Mouse (Mus musculus): ENCODE measurements around the gene Ap1b1. TPM values are rescaled to one million over a fixed set of nuclear protein-coding genes. Genes with fewer than 3 reads are reported as not detected.

Gene Ap1b1
- polyA plus RNA-seq, 1 experiment from 2014 or later: 54.8 TPM

DNA sequence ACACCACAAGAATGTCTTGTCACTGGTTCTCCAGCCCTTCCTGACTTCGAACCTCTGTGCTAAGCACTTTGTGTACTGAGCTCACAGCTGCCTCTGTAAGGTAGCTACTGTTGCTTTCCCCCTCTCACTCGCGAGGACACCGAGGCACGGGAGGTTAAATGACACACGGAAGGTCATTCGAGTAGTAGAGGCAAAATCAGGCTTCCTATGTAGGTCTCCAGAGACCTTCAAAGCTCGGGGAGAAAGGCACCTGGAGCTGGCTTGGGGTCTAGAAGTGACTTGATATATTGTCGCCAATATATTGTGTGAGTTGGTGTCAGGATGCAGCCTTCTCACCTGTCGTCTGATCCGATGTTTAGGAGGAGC is 846 bp downstream of the Ap1b1 start:
- WGBS: 56% methylated on average over 11 of the region's 11 CpGs
- no peak for ATAC-seq (ENCODE audit: insufficient number of reproducible peaks, insufficient read depth, low FRiP score, low TSS enrichment)
- peaks cover 5% of the 10 kb centered on the region; the same call in 1 of the 2 replicates for H3K36me3 ChIP-seq
- H3K4me2 ChIP-seq (replicated peaks): peak overlapping the region; percentile 90
- no peaks in the 10 kb centered on the region for H3K9me3 ChIP-seq
- H3K9ac ChIP-seq: peak overlapping the region; percentile 74
- H3K4me1 ChIP-seq: peaks cover 8% of the 10 kb centered on the region; the same call in 1 of the 2 replicates
- H3K27ac ChIP-seq: no peak overlapping the region
- no peaks in the 10 kb centered on the region for H3K27me3 ChIP-seq
- H3K4me3 ChIP-seq: peak overlapping the region; percentile 78

DNA sequence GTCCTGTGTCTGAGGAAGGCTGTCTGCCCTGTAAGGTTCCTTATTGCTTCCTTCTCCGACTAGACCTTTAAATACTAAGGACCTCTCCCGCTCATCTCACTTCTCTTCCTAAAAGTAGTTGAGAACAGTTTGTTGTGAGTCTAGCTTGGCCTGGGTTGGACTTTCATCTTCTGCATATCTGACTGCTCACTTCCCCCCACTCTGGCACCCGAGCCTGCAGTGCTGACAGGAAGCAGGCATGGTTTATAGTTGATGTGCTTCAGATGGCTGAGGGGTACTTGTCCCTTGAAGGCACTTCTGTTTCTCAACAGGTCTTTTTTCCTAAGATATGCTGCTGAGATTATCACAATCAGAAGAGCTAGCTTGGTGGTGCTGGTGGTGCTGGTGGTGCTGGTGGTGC is 2.6 kb downstream of the Ap1b1 start:
- Histone ChIP-seq H3K9ac (no peak overlapping the region), H3K4me3 (no peak overlapping the region), H3K27ac (no peak overlapping the region), H3K4me1 (peaks cover 8% of the 10 kb centered on the region; the same call in 1 of the 2 replicates), H3K27me3 (no peaks in the 10 kb centered on the region), H3K36me3 (peaks cover 5% of the 10 kb centered on the region; the same call in 1 of the 2 replicates), H3K4me2 (replicated peaks) (no peak overlapping the region), H3K9me3 (no peaks in the 10 kb centered on the region)
- ATAC-seq (ENCODE audit: insufficient number of reproducible peaks, insufficient read depth, low FRiP score, low TSS enrichment): no peak
- 81% methylated on average over 3 of the region's 3 CpGs for WGBS

DNA sequence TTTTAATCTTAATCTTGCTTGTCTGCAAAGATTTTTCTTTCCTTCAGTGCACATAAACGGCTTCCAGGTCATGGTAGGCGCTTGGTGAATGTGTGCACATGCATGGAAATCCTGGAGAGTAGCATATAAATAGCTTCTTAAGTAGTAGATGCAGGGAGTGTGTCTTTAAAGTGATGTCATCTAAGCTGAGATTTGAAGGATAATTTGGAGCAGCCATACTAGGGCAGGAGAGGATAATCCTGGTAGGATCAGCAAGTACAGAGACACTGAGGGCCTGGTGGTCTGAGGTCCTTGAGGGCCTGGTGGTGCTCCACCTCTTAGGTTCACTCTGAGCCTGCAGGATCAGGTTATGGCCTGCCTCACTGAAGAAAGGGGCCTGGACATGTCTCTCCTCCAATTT is 5.8 kb downstream of the Ap1b1 start:
- peaks cover 5% of the 10 kb centered on the region; the same call in 1 of the 2 replicates for H3K36me3 ChIP-seq
- WGBS: 85% methylated on average over 2 of the region's 2 CpGs
- no peak for ATAC-seq (ENCODE audit: insufficient number of reproducible peaks, insufficient read depth, low FRiP score, low TSS enrichment)

DNA sequence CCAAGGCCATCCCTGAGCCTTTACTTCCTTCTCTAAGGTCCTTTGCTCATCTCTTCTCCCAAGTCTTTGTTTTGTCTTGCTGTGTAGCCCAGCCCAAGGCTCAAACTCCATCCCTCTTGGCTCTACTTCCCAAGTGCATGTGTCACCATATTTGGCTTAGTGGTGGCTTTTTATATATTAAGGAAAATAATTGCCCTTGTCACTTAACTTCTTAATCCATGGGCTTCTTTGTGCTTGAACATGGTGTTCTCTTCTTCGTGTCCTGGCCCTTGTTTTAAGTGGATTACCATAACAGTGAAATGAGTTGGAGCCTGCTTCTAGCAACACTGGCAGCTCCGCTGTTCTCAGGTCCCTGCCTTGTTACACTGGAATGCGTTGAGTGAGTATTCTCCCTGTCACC is 9.1 kb downstream of the Ap1b1 start:
- Histone ChIP-seq H3K36me3 (0 out of 2 replicates have a peak, but pooled peaks cover 13% of the 10 kb centered on the region), H3K27ac (no peak overlapping the region), H3K4me2 (replicated peaks) (no peak overlapping the region), H3K9me3 (no peaks in the 10 kb centered on the region), H3K9ac (no peak overlapping the region), H3K4me3 (no peak overlapping the region), H3K4me1 (peaks cover 7% of the 10 kb centered on the region; the same call in 1 of the 2 replicates), H3K27me3 (no peaks in the 10 kb centered on the region)
- no peak for ATAC-seq (ENCODE audit: insufficient number of reproducible peaks, insufficient read depth, low FRiP score, low TSS enrichment)
- 88% methylated on average over 3 of the region's 3 CpGs for WGBS

More for the DNA sequence above, 5.8 kb downstream of the Ap1b1 start:
- H3K27ac ChIP-seq: no peak overlapping the region
- H3K4me1 ChIP-seq: peaks cover 4% of the 10 kb centered on the region; the same call in 1 of the 2 replicates
- no peak overlapping the region for H3K4me3 ChIP-seq
- H3K9me3 ChIP-seq: no peaks in the 10 kb centered on the region
- no peaks in the 10 kb centered on the region for H3K27me3 ChIP-seq
- H3K4me2 ChIP-seq (replicated peaks): no peak overlapping the region
- H3K9ac ChIP-seq: no peak overlapping the region

DNA sequence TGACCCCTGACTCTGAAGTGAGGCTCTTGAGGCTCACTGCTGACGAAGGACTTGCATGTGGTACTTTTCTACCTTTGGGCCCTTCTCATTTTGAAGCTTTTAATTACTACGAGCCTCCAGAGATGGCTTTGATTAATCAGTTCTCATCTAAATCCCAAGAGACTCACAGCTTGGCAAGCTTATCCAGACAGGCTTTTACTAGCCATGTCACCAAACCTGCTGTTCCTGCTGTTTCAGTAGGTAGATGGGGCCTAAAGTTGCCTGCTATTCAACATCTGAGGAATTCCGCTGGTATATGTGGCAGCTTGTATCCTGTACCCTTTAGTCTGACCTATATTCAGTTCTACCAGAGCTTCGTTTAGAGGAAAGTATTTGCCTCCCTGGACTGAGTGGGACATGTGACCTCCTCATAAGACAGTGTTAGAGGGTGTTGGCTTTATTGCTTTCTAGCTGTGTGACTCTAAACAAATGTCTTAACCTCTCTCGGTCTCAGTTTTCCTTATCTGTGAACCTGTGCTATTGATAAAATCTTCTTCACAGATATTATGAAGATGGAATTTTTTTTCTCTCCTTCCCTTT is 10.1 kb downstream of the Ap1b1 start:
- no peak overlapping the region for H3K4me2 ChIP-seq (replicated peaks)
- peaks cover 13% of the 10 kb centered on the region; the same call in 1 of the 2 replicates for H3K36me3 ChIP-seq
- WGBS: 86% methylated on average over 5 of the region's 5 CpGs
- H3K4me3 ChIP-seq: no peak overlapping the region
- H3K27me3 ChIP-seq: no peaks in the 10 kb centered on the region
- no peaks in the 10 kb centered on the region for H3K9me3 ChIP-seq
- no peak overlapping the region for H3K27ac ChIP-seq
- no peak for ATAC-seq (ENCODE audit: insufficient number of reproducible peaks, insufficient read depth, low FRiP score, low TSS enrichment)
- H3K9ac ChIP-seq: no peak overlapping the region
- H3K4me1 ChIP-seq: peaks cover 7% of the 10 kb centered on the region; the same call in 1 of the 2 replicates

DNA sequence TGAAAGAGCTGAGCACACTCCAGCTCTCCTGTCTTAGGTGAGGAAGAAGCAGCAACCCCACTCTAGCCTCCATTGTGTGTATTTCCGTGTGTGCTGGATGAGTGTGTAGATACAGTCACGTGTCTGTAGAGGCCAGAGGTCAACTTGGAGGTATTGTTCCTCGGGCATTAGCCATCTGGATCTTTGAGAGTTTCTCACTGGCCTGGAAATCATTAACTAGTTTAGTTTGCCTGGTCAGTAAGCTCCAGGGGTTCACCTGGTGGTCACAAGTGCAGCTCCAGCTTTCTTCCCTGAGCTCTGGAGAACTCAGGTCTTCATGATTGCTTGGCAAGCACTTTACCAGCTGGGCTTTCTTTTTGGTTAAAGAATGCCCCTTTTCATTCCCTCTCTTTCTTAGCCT is 11.7 kb downstream of the Ap1b1 start:
- Histone ChIP-seq H3K4me2 (replicated peaks) (no peak overlapping the region), H3K4me3 (no peak overlapping the region), H3K36me3 (peaks cover 19% of the 10 kb centered on the region; the same call in 1 of the 2 replicates), H3K9ac (no peak overlapping the region), H3K27me3 (no peaks in the 10 kb centered on the region), H3K27ac (no peak overlapping the region), H3K9me3 (no peaks in the 10 kb centered on the region), H3K4me1 (peaks cover 7% of the 10 kb centered on the region; the same call in 1 of the 2 replicates)
- WGBS: 7% methylated on average over 3 of the region's 3 CpGs
- no peak for ATAC-seq (ENCODE audit: insufficient number of reproducible peaks, insufficient read depth, low FRiP score, low TSS enrichment)

DNA sequence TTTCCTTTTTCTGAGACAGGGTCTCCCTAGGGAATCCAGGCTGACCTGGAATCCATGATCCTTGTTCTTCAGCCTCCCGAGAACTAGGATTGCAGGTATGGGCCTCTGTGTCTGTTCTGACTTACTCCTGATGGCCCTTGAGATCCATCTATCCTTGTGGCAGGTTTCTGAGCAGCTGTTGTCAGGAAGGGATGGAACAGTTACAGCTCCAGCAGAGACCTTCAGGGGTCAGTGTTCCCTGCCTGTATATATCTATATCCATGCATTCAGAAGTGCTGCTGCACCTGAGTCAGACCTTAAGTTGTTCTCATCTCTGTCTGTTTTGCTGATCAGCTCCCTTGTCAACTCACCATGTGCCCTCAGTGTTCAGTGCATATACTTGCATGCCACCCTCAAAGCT is 12.1 kb downstream of the Ap1b1 start:
- Histone ChIP-seq H3K9me3 (no peaks in the 10 kb centered on the region), H3K4me2 (replicated peaks) (no peak overlapping the region), H3K36me3 (peaks cover 19% of the 10 kb centered on the region; the same call in 1 of the 2 replicates), H3K27me3 (no peaks in the 10 kb centered on the region), H3K4me1 (peaks cover 7% of the 10 kb centered on the region; the same call in 1 of the 2 replicates), H3K4me3 (no peak overlapping the region), H3K9ac (no peak overlapping the region), H3K27ac (no peak overlapping the region)
- no peak for ATAC-seq (ENCODE audit: insufficient number of reproducible peaks, insufficient read depth, low FRiP score, low TSS enrichment)
- 27% methylated on average over 1 of the region's 1 CpGs for WGBS

DNA sequence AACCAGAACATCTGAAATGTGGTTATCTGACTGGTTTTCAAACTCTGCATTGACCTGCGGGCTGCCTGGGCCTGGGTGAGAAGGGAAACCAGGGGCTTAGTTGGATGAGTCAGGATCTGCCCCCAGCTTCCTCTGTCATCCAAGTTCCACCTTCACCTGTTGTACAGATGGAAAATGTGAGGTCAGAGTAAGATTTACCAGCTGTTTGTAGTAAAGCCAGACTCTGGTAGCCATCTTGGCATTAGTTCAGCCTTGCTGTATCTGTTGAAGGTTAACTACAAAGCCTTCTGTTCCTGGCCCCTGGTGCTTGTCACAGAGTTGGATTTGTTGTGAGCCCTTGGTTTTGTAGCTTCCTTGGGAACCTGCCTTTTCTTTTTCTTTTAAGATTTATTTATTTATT is 13.6 kb downstream of the Ap1b1 start:
- Histone ChIP-seq H3K27me3 (no peaks in the 10 kb centered on the region), H3K4me2 (replicated peaks) (no peak overlapping the region), H3K4me3 (no peak overlapping the region), H3K27ac (no peak overlapping the region), H3K9me3 (no peaks in the 10 kb centered on the region), H3K9ac (no peak overlapping the region), H3K4me1 (peaks cover 7% of the 10 kb centered on the region; the same call in 1 of the 2 replicates), H3K36me3 (peaks cover 19% of the 10 kb centered on the region; the same call in 1 of the 2 replicates)
- 92% methylated on average over 1 of the region's 1 CpGs for WGBS
- no peak for ATAC-seq (ENCODE audit: insufficient number of reproducible peaks, insufficient read depth, low FRiP score, low TSS enrichment)

DNA sequence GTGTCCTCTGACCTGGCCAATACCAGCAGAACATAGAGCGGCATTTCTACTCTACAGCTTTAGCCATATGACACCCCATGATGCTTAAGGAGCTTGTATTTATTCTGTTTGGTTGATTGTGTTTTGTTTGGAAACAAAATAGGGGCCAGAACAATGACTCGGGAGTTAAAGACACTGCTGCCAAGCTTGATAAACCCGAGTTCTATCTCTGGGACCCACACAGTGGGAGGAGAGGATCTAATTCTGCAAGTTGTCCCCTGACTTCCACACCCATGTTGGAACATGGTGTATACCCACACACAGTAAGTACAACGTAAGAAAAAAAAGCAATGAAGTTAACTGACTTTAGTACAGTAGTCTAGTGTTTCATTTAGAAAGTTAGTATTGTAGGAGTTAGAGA is 16.2 kb downstream of the Ap1b1 start:
- Histone ChIP-seq H3K4me2 (replicated peaks) (no peak overlapping the region), H3K9ac (no peak overlapping the region), H3K9me3 (no peaks in the 10 kb centered on the region), H3K27me3 (no peaks in the 10 kb centered on the region), H3K4me3 (no peak overlapping the region), H3K27ac (no peak overlapping the region), H3K36me3 (peaks cover 22% of the 10 kb centered on the region; the same call in 1 of the 2 replicates), H3K4me1 (peaks cover 7% of the 10 kb centered on the region; the same call in 1 of the 2 replicates)
- no peak for ATAC-seq (ENCODE audit: insufficient number of reproducible peaks, insufficient read depth, low FRiP score, low TSS enrichment)
- 86% methylated on average over 4 of the region's 4 CpGs for WGBS

DNA sequence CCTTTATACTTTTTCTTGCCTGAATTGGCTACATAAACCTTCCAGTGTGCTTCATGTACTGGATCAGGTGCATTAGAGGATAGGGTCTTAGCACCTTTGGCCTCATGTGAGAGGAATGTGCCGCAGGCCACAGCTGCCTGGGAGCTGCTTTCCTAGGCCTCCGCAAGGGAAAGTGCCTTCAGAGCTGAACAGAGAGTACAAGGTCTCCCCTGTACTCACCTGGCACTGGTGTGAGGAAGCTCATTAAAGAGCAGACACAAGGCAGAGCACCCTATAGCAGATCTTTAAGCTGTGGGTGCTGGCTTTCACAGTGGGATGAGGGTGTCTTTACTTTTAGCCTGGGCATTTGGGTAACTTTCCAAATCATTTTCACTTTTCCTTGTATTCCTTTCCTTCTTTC is 18.9 kb downstream of the Ap1b1 start:
- Histone ChIP-seq H3K9ac (no peak overlapping the region), H3K36me3 (peaks cover 8% of the 10 kb centered on the region; the same call in 1 of the 2 replicates), H3K9me3 (no peaks in the 10 kb centered on the region), H3K4me2 (replicated peaks) (no peak overlapping the region), H3K4me1 (no peaks in the 10 kb centered on the region), H3K27me3 (no peaks in the 10 kb centered on the region), H3K4me3 (no peak overlapping the region), H3K27ac (no peak overlapping the region)
- ATAC-seq (ENCODE audit: insufficient number of reproducible peaks, insufficient read depth, low FRiP score, low TSS enrichment): no peak
- WGBS: 91% methylated on average over 2 of the region's 2 CpGs

DNA sequence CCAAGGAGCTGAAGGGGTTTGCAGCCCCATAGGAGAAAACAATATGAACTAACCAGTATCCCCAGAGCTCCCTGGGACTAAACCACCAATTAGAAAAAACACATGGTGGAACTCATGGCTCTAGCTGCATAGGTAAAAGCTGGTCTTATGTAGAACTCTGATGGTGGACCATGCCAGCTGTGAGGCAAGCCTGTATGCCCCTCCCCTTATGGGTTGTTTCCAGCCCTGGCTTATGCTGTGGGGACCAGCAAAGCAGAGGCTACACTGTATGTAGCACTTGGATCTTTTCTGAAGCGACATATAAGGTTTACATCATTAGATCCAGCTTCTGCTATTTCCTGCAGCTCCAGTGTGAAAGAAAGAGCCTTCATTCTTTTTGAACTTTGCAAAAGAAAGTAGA is 20.6 kb downstream of the Ap1b1 start:
- no peak for ATAC-seq (ENCODE audit: insufficient number of reproducible peaks, insufficient read depth, low FRiP score, low TSS enrichment)
- 93% methylated on average over 1 of the region's 1 CpGs for WGBS
- Histone ChIP-seq H3K9ac (no peak overlapping the region), H3K4me1 (no peaks in the 10 kb centered on the region), H3K4me2 (replicated peaks) (no peak overlapping the region), H3K36me3 (peaks cover 8% of the 10 kb centered on the region), H3K4me3 (no peak overlapping the region), H3K9me3 (no peaks in the 10 kb centered on the region), H3K27ac (no peak overlapping the region), H3K27me3 (no peaks in the 10 kb centered on the region)

DNA sequence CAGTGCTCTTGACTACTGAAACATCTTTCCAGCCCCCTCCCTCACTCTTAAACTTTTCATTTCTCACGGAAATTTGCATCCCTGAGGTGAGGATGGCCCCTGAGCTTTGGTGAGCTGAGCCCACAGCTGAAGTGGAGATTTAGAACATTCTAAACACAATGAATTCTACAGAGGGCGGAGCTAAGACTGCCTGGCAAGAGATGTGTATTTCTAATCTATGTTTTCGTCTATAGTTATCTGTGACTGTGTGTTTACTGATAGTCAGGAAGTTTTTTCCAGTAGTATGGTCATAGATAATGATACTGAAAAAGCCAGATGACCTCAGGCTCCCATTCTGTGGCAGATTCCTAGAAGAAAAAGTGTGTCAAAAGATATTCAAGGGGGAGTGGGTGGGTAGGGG is 22.2 kb downstream of the Ap1b1 start:
- Histone ChIP-seq H3K9ac (no peak overlapping the region), H3K4me1 (no peaks in the 10 kb centered on the region), H3K27me3 (no peaks in the 10 kb centered on the region), H3K9me3 (no peaks in the 10 kb centered on the region), H3K36me3 (peaks cover 14% of the 10 kb centered on the region), H3K4me2 (replicated peaks) (no peak overlapping the region), H3K27ac (no peak overlapping the region), H3K4me3 (no peak overlapping the region)
- 86% methylated on average over 3 of the region's 3 CpGs for WGBS
- no peak for ATAC-seq (ENCODE audit: insufficient number of reproducible peaks, insufficient read depth, low FRiP score, low TSS enrichment)
